Mouse (Mus musculus): ENCODE data around the gene Wfdc13.
A peak's percentile ranks its signal among the peaks of the same experiment; 100 is the strongest.

Gene Wfdc13

GRCm38 (mm10) chr2:164716194-164716786 lies 31.4 kb downstream of the Wfdc13 start:
- DNase-seq (ENCODE audit: low read depth, low spot score) = peak; percentile 32

GRCm38 (mm10) chr2:164723276-164723675 lies 38.4 kb downstream of the Wfdc13 start:
- peak; percentile 56 for DNase-seq (ENCODE audit: low read depth, low spot score)

- DNase-seq (ENCODE audit: low read depth, low spot score) = peak; percentile 68
Measured at GRCm38 (mm10) chr2:164725895-164726619, 41.1 kb downstream of the Wfdc13 start.

- DNase-seq (ENCODE audit: low read depth, low spot score) = no peak
Measured at GRCm38 (mm10) chr2:164731719-164732118, 46.8 kb downstream of the Wfdc13 start.

GRCm38 (mm10) chr2:164733259-164733658 lies 48.4 kb downstream of the Wfdc13 start:
- no peak for DNase-seq (ENCODE audit: low read depth, low spot score)

GRCm38 (mm10) chr2:164734839-164735238 lies 49.9 kb downstream of the Wfdc13 start:
- no peak for DNase-seq (ENCODE audit: low read depth, low spot score)

GRCm38 (mm10) chr2:164735446-164735845 lies 50.5 kb downstream of the Wfdc13 start:
- no peak for DNase-seq (ENCODE audit: low read depth, low spot score)
